Mouse (Mus musculus): ENCODE results near the gene Hopx.

Hopx gene

DNA sequence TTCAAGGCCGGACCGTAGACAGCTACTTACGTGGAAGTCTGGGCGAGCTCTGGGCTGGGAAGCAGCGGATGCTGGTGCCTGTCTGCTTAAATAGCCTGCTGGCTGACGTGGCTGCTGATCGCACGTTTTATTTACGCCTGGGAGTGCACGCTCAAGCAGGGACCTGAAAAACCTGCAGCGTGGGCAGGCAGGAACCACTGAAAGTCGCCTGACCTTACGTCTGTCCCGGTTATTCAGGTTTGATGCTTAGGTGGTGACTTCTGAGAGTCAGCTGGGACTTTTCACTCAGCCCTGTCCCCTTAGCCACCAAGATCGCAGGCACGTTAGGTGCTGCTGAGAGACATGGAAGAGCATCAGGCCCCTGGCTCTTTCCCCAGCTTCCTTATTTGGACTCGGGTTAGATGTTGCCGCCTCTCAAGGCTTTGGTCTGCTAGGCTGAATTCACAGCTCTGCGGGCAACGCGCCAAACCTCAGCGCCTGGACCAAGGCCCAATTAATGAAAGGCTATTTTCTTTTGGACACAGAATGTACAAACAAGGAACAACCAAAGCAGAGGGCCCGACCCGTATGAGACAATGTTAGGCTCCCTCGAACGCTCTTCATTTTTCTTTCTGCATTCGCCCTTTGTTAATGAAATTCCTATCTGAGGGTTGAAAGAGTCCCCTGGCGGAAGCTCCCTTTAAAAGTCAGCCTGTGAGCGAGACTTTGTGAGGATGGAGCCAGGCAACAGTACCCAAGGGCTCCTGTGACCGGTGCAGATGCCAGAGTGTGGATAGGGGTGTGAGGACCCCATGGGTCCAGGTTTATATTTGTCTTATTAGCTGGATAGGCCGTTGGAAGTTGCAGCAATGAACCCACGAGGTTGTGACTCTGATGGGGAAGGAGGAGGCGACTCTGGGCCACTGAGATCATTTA lies at the start of gene Hopx:
Gene Hopx, minus strand, starts transcription at position 305 of the 915 bp plus-strand sequence.
- no peaks in the 10 kb centered on the region for H3K36me3 ChIP-seq (ENCODE audit: insufficient read depth, low read length)
- no peaks in the 10 kb centered on the region for H3K9me3 ChIP-seq (ENCODE audit: low read length)
- peak within 1 kb of the TSS; percentile 45 for H3K4me3 ChIP-seq (replicated peaks; ENCODE audit: low read length)
- no peak for TF ChIP-seq CTCF (conservative IDR thresholded peaks at IDR 0.05; ENCODE audit: low read length)
- no peak for TF ChIP-seq POU5F1 (IDR thresholded peaks at IDR 0.05; ENCODE audit: borderline replicate concordance, low read length)
- TF ChIP-seq NANOG (IDR thresholded peaks at IDR 0.05; ENCODE audit: borderline replicate concordance, low read length), result no peak
- peaks cover 28% of the 10 kb centered on the region for H3K27me3 ChIP-seq (ENCODE audit: insufficient read depth, low read length)
- peaks cover 28% of the 10 kb centered on the region for H3K4me1 ChIP-seq (replicated peaks; ENCODE audit: low read depth, low read length)

DNA sequence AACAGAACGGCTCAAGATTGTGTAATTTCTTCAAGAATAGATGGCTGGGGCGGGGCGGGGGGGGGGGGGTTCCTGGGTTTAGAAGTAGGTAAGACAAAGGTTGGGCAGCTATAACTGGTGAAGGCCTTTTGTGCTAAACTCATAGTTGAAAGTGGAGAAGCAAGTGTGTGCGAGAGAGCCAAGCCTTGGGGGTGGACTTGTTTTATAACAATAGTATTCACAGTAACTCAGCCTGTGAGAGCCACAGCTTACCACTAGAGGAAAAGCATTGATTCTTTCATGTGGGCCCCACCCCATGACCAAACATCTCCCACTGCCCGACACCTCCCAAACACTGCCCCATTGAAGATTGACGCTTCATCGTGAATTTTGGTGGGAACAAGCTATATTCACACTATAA lies 48.7 kb upstream of the Hopx start:
- H3K4me1 ChIP-seq (replicated peaks; ENCODE audit: low read depth, low read length), result peaks cover 21% of the 10 kb centered on the region
- H3K36me3 ChIP-seq (ENCODE audit: insufficient read depth, low read length), result no peaks in the 10 kb centered on the region
- H3K27me3 ChIP-seq (ENCODE audit: insufficient read depth, low read length), result peaks cover 30% of the 10 kb centered on the region
- TF ChIP-seq NANOG (IDR thresholded peaks at IDR 0.05; ENCODE audit: borderline replicate concordance, low read length) (no peak), POU5F1 (IDR thresholded peaks at IDR 0.05; ENCODE audit: borderline replicate concordance, low read length) (no peak), CTCF (conservative IDR thresholded peaks at IDR 0.05; ENCODE audit: low read length) (no peak)
- H3K9me3 ChIP-seq (ENCODE audit: low read length), result no peaks in the 10 kb centered on the region
- no peak overlapping the region for H3K4me3 ChIP-seq (replicated peaks; ENCODE audit: low read length)

DNA sequence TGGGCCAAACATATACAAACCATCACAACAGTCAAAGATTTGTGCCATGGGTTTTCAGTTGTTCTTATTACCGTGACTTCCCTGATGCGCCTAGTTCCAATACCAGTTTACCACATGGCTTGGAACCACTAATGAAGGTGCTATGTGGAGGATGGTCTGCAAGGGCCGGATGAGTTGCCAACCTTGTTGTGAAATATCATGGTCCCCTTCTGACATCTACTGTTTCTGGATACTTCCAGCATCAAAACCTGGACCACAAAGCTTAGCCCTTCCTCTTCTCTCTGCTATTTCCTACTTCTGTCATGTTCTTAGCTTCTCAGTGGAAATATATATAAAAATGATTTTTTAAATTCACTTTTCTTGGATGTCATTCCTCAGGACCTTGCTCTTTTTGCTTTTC lies 47.6 kb upstream of the Hopx start:
- TF ChIP-seq CTCF (conservative IDR thresholded peaks at IDR 0.05; ENCODE audit: low read length) (no peak), NANOG (IDR thresholded peaks at IDR 0.05; ENCODE audit: borderline replicate concordance, low read length) (no peak), POU5F1 (IDR thresholded peaks at IDR 0.05; ENCODE audit: borderline replicate concordance, low read length) (no peak)
- H3K4me3 ChIP-seq (replicated peaks; ENCODE audit: low read length), result no peak overlapping the region
- peaks cover 26% of the 10 kb centered on the region for H3K27me3 ChIP-seq (ENCODE audit: insufficient read depth, low read length)
- no peaks in the 10 kb centered on the region for H3K9me3 ChIP-seq (ENCODE audit: low read length)
- H3K4me1 ChIP-seq (replicated peaks; ENCODE audit: low read depth, low read length), result peaks cover 25% of the 10 kb centered on the region
- no peaks in the 10 kb centered on the region for H3K36me3 ChIP-seq (ENCODE audit: insufficient read depth, low read length)

DNA sequence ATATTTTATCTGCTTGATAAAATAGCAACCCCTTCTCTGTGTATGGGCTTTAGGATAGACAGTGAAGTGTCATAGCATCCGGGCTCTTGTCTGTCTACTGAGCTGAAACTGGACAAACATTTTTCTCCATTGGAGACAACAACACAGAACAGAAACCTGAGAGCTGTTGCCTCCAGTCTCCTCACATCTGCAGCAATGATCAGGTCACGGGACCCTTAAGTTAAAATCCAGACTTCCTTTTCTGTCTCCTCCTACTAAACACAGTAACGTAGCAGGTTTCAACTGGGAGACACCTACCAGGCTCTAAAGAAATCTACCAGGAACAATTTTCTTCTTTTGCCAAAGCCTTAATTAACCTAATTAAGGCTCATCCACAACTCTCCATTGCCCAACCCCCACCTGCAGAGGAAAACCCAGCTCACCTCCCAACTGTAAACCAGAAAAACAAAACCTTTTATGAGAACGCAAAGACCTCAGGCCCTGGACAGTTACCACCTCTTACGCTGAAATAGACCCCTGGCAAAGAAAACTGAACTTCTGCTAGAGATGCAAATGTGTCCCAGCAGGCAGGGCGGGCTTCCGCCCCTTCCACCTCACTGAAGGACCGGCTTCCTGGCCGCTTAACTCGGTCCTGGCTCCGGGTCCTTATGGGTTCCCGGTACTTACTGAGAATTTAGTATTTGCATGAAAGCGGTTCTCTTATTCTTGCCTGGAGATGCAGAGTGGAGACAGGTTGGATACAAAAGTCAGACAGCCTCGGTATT lies 43.0 kb upstream of the Hopx start:
- Histone ChIP-seq H3K9me3 (ENCODE audit: low read length) (no peaks in the 10 kb centered on the region), H3K4me3 (replicated peaks; ENCODE audit: low read length) (peak overlapping the region; percentile 50), H3K27me3 (ENCODE audit: insufficient read depth, low read length) (peaks cover 31% of the 10 kb centered on the region), H3K36me3 (ENCODE audit: insufficient read depth, low read length) (no peaks in the 10 kb centered on the region), H3K4me1 (replicated peaks; ENCODE audit: low read depth, low read length) (peaks cover 47% of the 10 kb centered on the region)
- TF ChIP-seq CTCF (conservative IDR thresholded peaks at IDR 0.05; ENCODE audit: low read length) (no peak), NANOG (IDR thresholded peaks at IDR 0.05; ENCODE audit: borderline replicate concordance, low read length) (no peak), POU5F1 (IDR thresholded peaks at IDR 0.05; ENCODE audit: borderline replicate concordance, low read length) (no peak)

DNA sequence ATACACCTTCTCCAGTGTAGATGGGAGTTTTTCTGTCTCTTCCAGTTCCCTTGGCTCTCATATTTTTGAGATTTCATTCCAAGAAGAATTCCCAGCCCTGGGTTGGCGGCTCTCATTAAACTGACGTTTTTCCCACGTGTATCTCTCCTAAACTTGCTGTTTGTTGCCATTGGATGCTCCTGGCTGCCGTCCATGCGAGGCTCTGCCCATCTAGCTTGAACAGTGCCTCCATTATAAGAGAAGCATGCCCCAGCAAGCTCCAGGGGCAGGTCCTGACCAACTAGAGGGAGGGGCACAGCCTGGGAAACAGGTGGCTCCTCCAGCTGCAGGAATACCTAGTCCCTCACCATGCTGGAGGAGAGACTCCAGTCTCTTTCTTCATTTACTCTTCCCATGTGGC lies 42.0 kb upstream of the Hopx start:
- TF ChIP-seq POU5F1 (IDR thresholded peaks at IDR 0.05; ENCODE audit: borderline replicate concordance, low read length) (no peak), CTCF (conservative IDR thresholded peaks at IDR 0.05; ENCODE audit: low read length) (no peak), NANOG (IDR thresholded peaks at IDR 0.05; ENCODE audit: borderline replicate concordance, low read length) (no peak)
- Histone ChIP-seq H3K9me3 (ENCODE audit: low read length) (no peaks in the 10 kb centered on the region), H3K4me1 (replicated peaks; ENCODE audit: low read depth, low read length) (peaks cover 47% of the 10 kb centered on the region), H3K4me3 (replicated peaks; ENCODE audit: low read length) (no peak overlapping the region), H3K36me3 (ENCODE audit: insufficient read depth, low read length) (no peaks in the 10 kb centered on the region), H3K27me3 (ENCODE audit: insufficient read depth, low read length) (peaks cover 28% of the 10 kb centered on the region)

DNA sequence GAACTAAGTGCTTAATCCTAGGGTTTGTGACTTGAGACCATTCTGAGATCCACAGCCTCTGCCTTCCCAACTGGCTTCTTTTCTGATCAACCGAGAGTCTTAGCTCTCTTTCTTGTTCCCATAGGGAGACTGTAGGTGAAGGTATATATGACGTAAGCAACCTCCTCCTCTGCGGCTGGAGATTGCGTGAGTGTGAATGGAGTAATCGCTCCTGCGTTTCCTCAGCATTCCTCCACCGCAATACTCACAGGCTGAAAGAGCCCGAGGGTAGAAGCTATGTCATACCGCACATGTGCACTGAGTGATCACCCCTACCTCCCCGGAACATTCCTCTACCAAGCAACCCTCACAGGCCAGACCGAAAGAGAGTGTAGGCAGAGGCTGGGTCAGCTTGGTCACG lies 40.6 kb upstream of the Hopx start:
- peaks cover 42% of the 10 kb centered on the region for H3K4me1 ChIP-seq (replicated peaks; ENCODE audit: low read depth, low read length)
- no peaks in the 10 kb centered on the region for H3K9me3 ChIP-seq (ENCODE audit: low read length)
- peaks cover 30% of the 10 kb centered on the region for H3K27me3 ChIP-seq (ENCODE audit: insufficient read depth, low read length)
- TF ChIP-seq NANOG (IDR thresholded peaks at IDR 0.05; ENCODE audit: borderline replicate concordance, low read length) (no peak), POU5F1 (IDR thresholded peaks at IDR 0.05; ENCODE audit: borderline replicate concordance, low read length) (no peak), CTCF (conservative IDR thresholded peaks at IDR 0.05; ENCODE audit: low read length) (no peak)
- H3K4me3 ChIP-seq (replicated peaks; ENCODE audit: low read length), result peak overlapping the region; percentile 21; the same call in 1 of the 2 replicates
- no peaks in the 10 kb centered on the region for H3K36me3 ChIP-seq (ENCODE audit: insufficient read depth, low read length)

DNA sequence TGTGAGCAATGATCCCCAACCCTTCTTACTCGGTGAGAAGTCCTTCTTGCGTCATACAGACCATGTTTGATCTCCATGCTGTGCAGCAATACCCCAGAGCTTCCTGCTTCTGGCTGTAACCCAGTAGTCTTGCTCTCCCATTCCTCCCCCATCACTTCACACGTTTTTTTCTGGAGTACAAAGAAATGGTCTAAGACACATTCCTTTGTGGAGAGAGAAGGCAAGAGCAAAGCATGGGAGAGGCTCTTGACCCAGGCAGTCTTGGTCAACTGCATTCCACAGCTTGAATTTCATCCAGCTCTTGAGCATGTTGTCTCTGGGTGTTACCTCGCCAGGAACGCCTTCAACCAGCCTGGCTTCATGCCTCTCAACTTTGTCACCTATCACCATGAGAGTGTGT lies 39.9 kb upstream of the Hopx start:
- Histone ChIP-seq H3K36me3 (ENCODE audit: insufficient read depth, low read length) (no peaks in the 10 kb centered on the region), H3K27me3 (ENCODE audit: insufficient read depth, low read length) (peaks cover 25% of the 10 kb centered on the region), H3K4me1 (replicated peaks; ENCODE audit: low read depth, low read length) (peaks cover 42% of the 10 kb centered on the region), H3K9me3 (ENCODE audit: low read length) (no peaks in the 10 kb centered on the region), H3K4me3 (replicated peaks; ENCODE audit: low read length) (no peak overlapping the region)
- TF ChIP-seq NANOG (IDR thresholded peaks at IDR 0.05; ENCODE audit: borderline replicate concordance, low read length) (no peak), POU5F1 (IDR thresholded peaks at IDR 0.05; ENCODE audit: borderline replicate concordance, low read length) (no peak), CTCF (conservative IDR thresholded peaks at IDR 0.05; ENCODE audit: low read length) (no peak)

DNA sequence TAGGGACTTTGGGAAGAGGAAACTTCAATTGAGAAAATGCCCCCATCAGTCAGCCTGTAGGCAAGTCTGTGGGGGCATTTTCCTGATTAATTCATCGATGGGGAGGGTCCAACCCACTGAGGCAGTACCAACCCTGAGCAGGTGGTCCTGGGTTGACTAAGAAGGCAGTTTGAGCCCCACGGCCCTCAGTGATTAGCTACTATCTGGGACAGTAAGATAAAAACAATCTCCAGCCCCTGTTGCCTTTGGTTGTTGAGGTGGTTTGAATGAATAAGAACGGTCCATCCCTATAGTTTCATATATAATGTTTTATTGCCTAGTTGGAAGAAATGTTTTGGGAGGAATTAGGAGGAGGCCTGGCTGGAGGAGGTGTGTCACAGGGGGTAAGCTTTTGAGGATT lies 36.8 kb upstream of the Hopx start:
- TF ChIP-seq CTCF (conservative IDR thresholded peaks at IDR 0.05; ENCODE audit: low read length), result no peak
- no peak for TF ChIP-seq NANOG (IDR thresholded peaks at IDR 0.05; ENCODE audit: borderline replicate concordance, low read length)
- TF ChIP-seq POU5F1 (IDR thresholded peaks at IDR 0.05; ENCODE audit: borderline replicate concordance, low read length), result no peak
- H3K36me3 ChIP-seq (ENCODE audit: insufficient read depth, low read length), result no peaks in the 10 kb centered on the region
- H3K27me3 ChIP-seq (ENCODE audit: insufficient read depth, low read length), result peaks cover 22% of the 10 kb centered on the region

More for the DNA sequence above, 36.8 kb upstream of the Hopx start:
- H3K9me3 ChIP-seq (ENCODE audit: low read length), result no peaks in the 10 kb centered on the region
- peaks cover 20% of the 10 kb centered on the region for H3K4me1 ChIP-seq (replicated peaks; ENCODE audit: low read depth, low read length)
- no peak overlapping the region for H3K4me3 ChIP-seq (replicated peaks; ENCODE audit: low read length)
